Mouse (Mus musculus) olfactory bulb, adult 2 months (tissue): ENCODE data around the gene Pak2.

ENCODE experiments used
- CTCF ChIP-seq: fragments of 200-500 bp; IDR thresholded peaks from 2 replicates; pipeline ENCODE4 v1.5.1; 2012; ENCODE audit warnings: low read depth, mild to moderate bottlenecking, low read length, moderate library complexity; ENCODE audit not compliant: insufficient read depth
- POLR2A ChIP-seq: fragments of 200-500 bp; IDR thresholded peaks from 2 replicates; pipeline ENCODE4 v1.6.1; 2012; ENCODE audit warnings: mild to moderate bottlenecking, low read depth, low read length, moderate library complexity; ENCODE audit not compliant: insufficient read depth

- no peak for TF ChIP-seq POLR2A
- TF ChIP-seq CTCF, result no peak
Measured at GRCm38 (mm10) chr16:32120454-32120853, 41.3 kb upstream of the Pak2 start.
